Mouse (Mus musculus): ENCODE results near the gene Mrpl10.

GRCm38 (mm10) chr11:97017696-97018582 is 23.4 kb upstream of the Mrpl10 start:
- TF ChIP-seq POLR2A (IDR thresholded peaks at IDR 0.05; ENCODE audit: low read depth, low read length) (no peak), CTCF (IDR thresholded peaks at IDR 0.05; ENCODE audit: extremely low read depth, insufficient read depth, insufficient read length, insufficient replicate concordance) (no peak)

All from spleen, adult 2 months (tissue).